Mouse (Mus musculus): Measurements from ENCODE around the gene Kyat1. TPM values are rescaled to one million over a fixed set of nuclear protein-coding genes. Genes with fewer than 3 reads are reported as not detected.

The Kyat1 gene
- polyA plus RNA-seq, 1 experiment = 45.6 TPM

DNA sequence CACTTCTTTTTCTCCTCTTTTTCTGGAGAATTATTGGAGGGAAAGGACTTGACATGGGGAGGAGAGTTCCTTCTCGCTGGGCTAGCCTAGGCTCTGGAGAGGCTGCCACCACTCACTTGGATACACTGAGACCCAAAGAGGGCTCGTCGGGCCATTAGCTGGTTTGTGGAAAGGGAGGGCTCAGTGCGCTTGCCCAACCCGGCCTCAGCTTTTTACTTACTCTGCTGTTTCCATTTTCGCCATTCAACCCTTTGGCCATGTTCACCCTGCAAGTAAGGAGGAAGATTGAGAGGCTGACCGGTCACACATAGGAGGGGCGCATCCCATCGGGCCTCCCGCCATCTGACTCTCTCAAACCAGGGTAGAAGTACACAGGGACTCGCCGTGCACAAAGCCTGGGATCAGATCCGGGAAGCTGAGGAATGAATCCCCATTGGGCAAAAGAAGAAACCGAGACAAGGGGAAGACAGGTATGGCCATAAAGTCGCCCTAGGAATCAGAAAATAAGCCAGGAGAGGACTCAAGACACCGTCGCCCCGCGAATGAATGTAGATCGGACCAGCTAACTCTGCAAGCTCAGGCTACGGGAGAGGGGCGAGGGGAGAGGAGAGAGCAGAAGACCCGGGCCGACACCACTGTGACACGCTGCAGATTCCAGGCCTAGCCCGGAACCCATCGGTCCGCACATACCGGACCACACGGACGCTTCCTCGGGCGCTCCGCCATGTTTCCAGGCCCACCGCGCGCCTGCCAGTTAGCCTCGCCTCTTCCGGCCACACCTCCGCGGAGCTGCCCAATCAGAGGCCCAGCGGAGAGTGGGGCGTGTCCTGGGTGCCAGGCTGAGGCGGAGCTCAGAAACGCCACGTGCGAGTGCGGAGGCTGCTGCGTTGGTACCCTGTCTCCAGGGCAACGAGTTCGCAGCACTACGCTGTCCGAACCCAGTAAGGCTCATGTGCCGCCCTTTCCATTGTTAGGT lies 27.7 kb downstream of the Kyat1 start, which contains the start of gene Spout1:
Spout1 (minus strand) TSS at position 760 of the 976 bp plus-strand sequence.
- Histone ChIP-seq H3K4me3 (replicated peaks; ENCODE audit: insufficient read depth, low read depth, low read length) (peak within 1 kb of the TSS; percentile 67), H3K27me3 (ENCODE audit: control insufficient read depth, insufficient read depth, low read length) (no peaks in the 10 kb centered on the region), H3K4me1 (ENCODE audit: control insufficient read depth, insufficient read depth, low read length) (peaks cover 15% of the 10 kb centered on the region), H3K27ac (ENCODE audit: insufficient read depth, low read length) (no peak within 1 kb of the TSS)
- 1% methylated on average over 54 of the region's 54 CpGs for WGBS
- no peak for TF ChIP-seq CTCF (IDR thresholded peaks at IDR 0.05; ENCODE audit: borderline replicate concordance, insufficient read depth, low read depth, low read length)
- peak; percentile 64; the same call in 1 of the 2 replicates for TF ChIP-seq POLR2A (IDR thresholded peaks at IDR 0.05; ENCODE audit: borderline replicate concordance, insufficient read depth, low read length)
- DNase-seq = peak; percentile 92 to 96

DNA sequence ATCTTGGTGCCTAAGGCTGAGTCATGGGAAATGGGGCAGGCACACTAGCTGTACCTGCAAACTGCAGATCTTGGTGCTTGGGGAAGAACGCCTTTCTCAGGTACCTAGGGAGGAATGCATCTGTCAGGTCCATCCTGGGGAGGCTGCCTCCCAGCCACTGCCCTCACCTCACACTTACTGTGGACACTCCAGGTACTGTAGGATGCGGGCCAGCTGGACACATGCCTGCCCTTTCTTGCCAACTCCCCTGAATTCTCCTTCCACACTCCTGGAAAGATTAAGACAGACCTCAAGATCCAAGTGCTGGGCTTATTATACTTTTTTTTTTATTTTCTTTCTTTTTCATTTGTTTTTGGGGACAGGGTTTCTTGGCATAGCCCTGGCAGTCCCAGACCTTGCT lies 29.1 kb downstream of the Kyat1 start:
- peak in 1 of 2 experiments; percentile 38 for DNase-seq
- TF ChIP-seq CTCF (IDR thresholded peaks at IDR 0.05; ENCODE audit: borderline replicate concordance, insufficient read depth, low read depth, low read length) = no peak
- no peak for TF ChIP-seq POLR2A (IDR thresholded peaks at IDR 0.05; ENCODE audit: borderline replicate concordance, insufficient read depth, low read length)
- H3K4me3 ChIP-seq (replicated peaks; ENCODE audit: insufficient read depth, low read depth, low read length) = no peak overlapping the region
- H3K27ac ChIP-seq (ENCODE audit: insufficient read depth, low read length) = no peak overlapping the region
- H3K4me1 ChIP-seq (ENCODE audit: control insufficient read depth, insufficient read depth, low read length) = peaks cover 24% of the 10 kb centered on the region
- 68% methylated on average over 2 of the region's 2 CpGs for WGBS
- no peaks in the 10 kb centered on the region for H3K27me3 ChIP-seq (ENCODE audit: control insufficient read depth, insufficient read depth, low read length)

DNA sequence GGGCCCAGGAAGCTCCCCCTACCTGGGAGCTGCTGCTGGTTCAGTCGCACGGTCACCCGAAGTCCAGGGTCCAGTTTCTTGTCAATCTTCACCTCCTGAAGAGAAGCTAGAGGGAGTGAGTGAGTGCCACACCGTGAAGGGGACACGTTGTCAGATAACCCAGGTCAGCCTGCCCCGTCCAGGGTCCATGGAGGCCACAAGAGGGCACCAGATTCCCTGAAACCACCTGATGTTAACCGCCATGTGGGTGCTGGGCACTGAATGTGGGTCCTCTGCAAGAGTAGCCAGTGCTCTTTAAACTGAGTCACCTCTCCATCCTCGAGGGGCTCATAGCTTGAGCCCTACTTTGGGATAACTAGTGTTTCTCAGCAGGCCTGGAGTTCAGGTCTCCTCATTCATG lies 29.8 kb downstream of the Kyat1 start:
- Histone ChIP-seq H3K4me3 (replicated peaks; ENCODE audit: insufficient read depth, low read depth, low read length) (no peak overlapping the region), H3K27ac (ENCODE audit: insufficient read depth, low read length) (no peak overlapping the region), H3K4me1 (ENCODE audit: control insufficient read depth, insufficient read depth, low read length) (peaks cover 24% of the 10 kb centered on the region), H3K27me3 (ENCODE audit: control insufficient read depth, insufficient read depth, low read length) (no peaks in the 10 kb centered on the region)
- WGBS = 93% methylated on average over 8 of the region's 8 CpGs
- TF ChIP-seq CTCF (IDR thresholded peaks at IDR 0.05; ENCODE audit: borderline replicate concordance, insufficient read depth, low read depth, low read length) (peak; percentile 34; the same call in 1 of the 2 replicates), POLR2A (IDR thresholded peaks at IDR 0.05; ENCODE audit: borderline replicate concordance, insufficient read depth, low read length) (no peak)
- peak in 1 of 2 experiments; percentile 34 for DNase-seq

DNA sequence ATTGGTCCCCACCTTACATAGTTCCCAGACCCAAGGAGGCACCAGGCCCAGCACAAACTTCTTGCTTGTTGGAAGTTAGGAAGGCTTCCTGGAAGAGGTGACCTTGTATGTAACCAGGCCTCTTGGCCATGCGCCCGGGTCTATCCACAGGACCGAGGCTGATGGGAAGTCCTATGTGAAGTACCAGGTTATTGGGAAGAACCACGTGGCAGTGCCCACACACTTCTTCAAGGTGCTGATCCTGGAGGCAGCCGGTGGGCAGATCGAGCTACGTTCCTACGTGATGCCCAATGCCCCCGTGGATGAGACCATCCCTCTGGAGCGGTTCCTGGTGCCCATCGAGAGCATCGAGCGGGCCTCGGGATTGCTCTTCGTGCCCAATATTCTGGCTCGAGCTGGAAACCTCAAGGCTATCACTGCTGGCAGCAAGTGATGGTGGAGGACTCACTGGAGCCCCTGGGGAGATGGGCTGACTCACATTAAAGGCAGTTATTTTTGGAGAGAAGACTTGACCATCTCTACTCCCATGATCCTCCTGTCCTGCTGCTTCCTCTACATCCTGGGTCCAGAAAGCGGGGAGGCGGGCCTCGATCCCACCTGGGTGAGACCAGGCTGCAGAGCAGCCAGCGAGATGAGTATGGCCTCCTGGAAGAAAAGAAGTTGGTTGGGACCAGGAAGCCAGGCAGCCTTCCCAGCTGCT lies 32.0 kb downstream of the Kyat1 start:
- TF ChIP-seq POLR2A (IDR thresholded peaks at IDR 0.05; ENCODE audit: borderline replicate concordance, insufficient read depth, low read length) (no peak), CTCF (IDR thresholded peaks at IDR 0.05; ENCODE audit: borderline replicate concordance, insufficient read depth, low read depth, low read length) (no peak)
- 83% methylated on average over 20 of the region's 20 CpGs for WGBS

DNA sequence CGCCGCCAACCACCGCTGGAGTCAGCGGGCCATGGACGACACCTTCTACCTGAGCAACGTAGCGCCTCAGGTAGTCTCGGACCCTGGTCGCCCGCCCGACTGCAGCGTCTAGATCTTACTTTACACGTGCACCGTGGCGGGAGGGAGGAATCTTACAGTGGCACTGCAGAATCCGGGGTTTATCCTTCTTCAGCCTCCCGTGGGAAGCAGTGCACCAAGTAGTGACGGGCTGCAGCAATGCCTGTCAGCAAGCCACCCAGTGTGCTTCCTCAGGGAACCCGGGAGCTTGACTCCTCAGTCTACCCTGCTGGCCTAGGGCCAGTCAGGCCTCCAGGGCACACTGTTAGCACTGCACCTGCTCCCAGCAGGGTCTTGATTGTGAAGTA lies 33.7 kb downstream of the Kyat1 start:
- Histone ChIP-seq H3K4me1 (ENCODE audit: control insufficient read depth, insufficient read depth, low read length) (peaks cover 19% of the 10 kb centered on the region), H3K4me3 (replicated peaks; ENCODE audit: insufficient read depth, low read depth, low read length) (peak overlapping the region; percentile 84), H3K27me3 (ENCODE audit: control insufficient read depth, insufficient read depth, low read length) (no peaks in the 10 kb centered on the region), H3K27ac (ENCODE audit: insufficient read depth, low read length) (peak overlapping the region; percentile 79)
- under 1% methylated on average over 19 of the region's 19 CpGs for WGBS
- DNase-seq = no peak
- no peak for TF ChIP-seq CTCF (IDR thresholded peaks at IDR 0.05; ENCODE audit: borderline replicate concordance, insufficient read depth, low read depth, low read length)
- TF ChIP-seq POLR2A (IDR thresholded peaks at IDR 0.05; ENCODE audit: borderline replicate concordance, insufficient read depth, low read length) = no peak

More for the DNA sequence above, 32.0 kb downstream of the Kyat1 start:
- Histone ChIP-seq H3K4me1 (ENCODE audit: control insufficient read depth, insufficient read depth, low read length) (peaks cover 24% of the 10 kb centered on the region), H3K4me3 (replicated peaks; ENCODE audit: insufficient read depth, low read depth, low read length) (no peak overlapping the region), H3K27me3 (ENCODE audit: control insufficient read depth, insufficient read depth, low read length) (no peaks in the 10 kb centered on the region), H3K27ac (ENCODE audit: insufficient read depth, low read length) (no peak overlapping the region)
- DNase-seq = peak in 1 of 2 experiments; percentile 37

DNA sequence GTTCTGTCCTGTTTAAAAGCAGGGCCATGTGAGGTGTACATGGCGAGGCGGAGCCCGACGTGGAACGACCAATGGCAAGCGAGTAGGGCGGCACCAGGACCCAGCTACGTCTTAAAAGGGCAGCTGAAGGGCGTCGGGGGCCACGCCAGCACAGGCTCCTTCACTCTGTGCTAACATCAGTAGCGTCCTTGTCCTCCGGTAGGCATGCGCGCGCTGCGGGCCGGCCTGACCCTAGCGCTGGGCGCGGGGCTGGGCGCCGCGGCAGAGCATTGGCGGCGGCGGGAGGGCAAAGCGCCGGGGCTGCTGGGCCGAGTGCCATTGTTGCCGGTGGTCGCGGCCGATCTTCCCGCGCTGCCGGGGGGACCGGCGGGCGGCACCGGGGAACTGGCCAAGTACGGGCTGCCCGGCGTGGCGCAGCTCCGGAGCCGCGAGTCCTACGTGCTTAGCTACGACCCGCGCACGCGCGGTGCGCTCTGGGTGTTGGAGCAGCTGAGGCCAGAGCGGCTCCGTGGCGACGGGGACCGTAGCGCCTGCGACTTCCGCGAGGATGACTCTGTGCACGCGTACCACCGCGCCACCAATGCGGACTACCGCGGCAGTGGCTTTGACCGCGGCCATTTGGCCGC lies 34.2 kb downstream of the Kyat1 start, which contains the start of gene Endog:
Endog (plus strand) TSS at position 123 of the 626 bp plus-strand sequence.
- H3K4me1 ChIP-seq (ENCODE audit: control insufficient read depth, insufficient read depth, low read length) = peaks cover 18% of the 10 kb centered on the region
- under 1% methylated on average over 75 of the region's 75 CpGs for WGBS
- peak within 1 kb of the TSS; percentile 84 for H3K4me3 ChIP-seq (replicated peaks; ENCODE audit: insufficient read depth, low read depth, low read length)
- TF ChIP-seq POLR2A (IDR thresholded peaks at IDR 0.05; ENCODE audit: borderline replicate concordance, insufficient read depth, low read length) (peak; percentile 91), CTCF (IDR thresholded peaks at IDR 0.05; ENCODE audit: borderline replicate concordance, insufficient read depth, low read depth, low read length) (no peak)
- no peaks in the 10 kb centered on the region for H3K27me3 ChIP-seq (ENCODE audit: control insufficient read depth, insufficient read depth, low read length)
- DNase-seq = peak; percentile 95 to 96
- H3K27ac ChIP-seq (ENCODE audit: insufficient read depth, low read length) = peak within 1 kb of the TSS; percentile 79

DNA sequence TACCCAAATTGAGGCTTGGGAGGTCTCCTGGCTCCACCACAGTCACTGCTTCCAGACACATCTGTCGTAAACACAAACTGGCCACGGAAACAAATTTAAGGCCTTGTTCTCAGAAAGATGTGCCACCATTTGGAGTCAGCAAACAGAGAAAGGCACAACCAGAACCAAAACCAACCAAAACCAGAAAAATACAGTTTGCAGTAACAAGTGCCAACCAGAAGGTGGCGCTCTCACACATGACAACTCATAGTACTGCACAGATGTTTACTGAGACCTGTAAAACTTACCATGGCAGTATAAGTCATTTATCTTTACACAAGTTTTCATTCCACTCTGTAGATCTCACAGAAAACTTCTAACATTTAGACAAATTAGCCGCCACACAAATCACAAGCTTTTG lies 39.0 kb downstream of the Kyat1 start:
- no peak overlapping the region for H3K27ac ChIP-seq (ENCODE audit: insufficient read depth, low read length)
- no peak for DNase-seq
- WGBS = 61% methylated on average over 4 of the region's 4 CpGs
- TF ChIP-seq POLR2A (IDR thresholded peaks at IDR 0.05; ENCODE audit: borderline replicate concordance, insufficient read depth, low read length) = no peak
- no peak for TF ChIP-seq CTCF (IDR thresholded peaks at IDR 0.05; ENCODE audit: borderline replicate concordance, insufficient read depth, low read depth, low read length)
- no peak overlapping the region for H3K4me3 ChIP-seq (replicated peaks; ENCODE audit: insufficient read depth, low read depth, low read length)
- H3K4me1 ChIP-seq (ENCODE audit: control insufficient read depth, insufficient read depth, low read length) = no peaks in the 10 kb centered on the region
- H3K27me3 ChIP-seq (ENCODE audit: control insufficient read depth, insufficient read depth, low read length) = no peaks in the 10 kb centered on the region
